Mouse (Mus musculus) kidney, embryonic 16.5 days (tissue): ENCODE results near the gene Arpc4. TPM values are rescaled to one million over a fixed set of nuclear protein-coding genes. Genes with fewer than 3 reads are reported as not detected.
A peak's percentile ranks its signal among the peaks of the same experiment; 100 is the strongest.
"Not testable (repeated sequence)": the region's sequence is repeated elsewhere in the genome, so short reads cannot be mapped to it uniquely, and the experiment has no call there.

Experiments
- ATAC-seq: fragments of 200-750 bp; cut with Nextera tagmentation; 2 replicates; pipeline ENCODE4 v1.8.0; 2017; ENCODE audit warnings: moderate TSS enrichment; ENCODE audit not compliant: low FRiP score, low TSS enrichment
- H3K27ac ChIP-seq: fragments of 300-500 bp; sonication (generic); 2 replicates; pipeline ENCODE4 v1.5.1; 2014; ENCODE audit warnings: low read length
- H3K27me3 ChIP-seq: fragments of 300-500 bp; sonication (generic); 2 replicates; pipeline ENCODE4 v1.6.1; 2014; ENCODE audit warnings: low read length, control low read depth, mixed read lengths; ENCODE audit not compliant: insufficient read depth
- H3K36me3 ChIP-seq: fragments of 300-500 bp; sonication (generic); 2 replicates; pipeline ENCODE4 v1.6.1; 2014; ENCODE audit warnings: low read length, control low read depth, mixed read lengths; ENCODE audit not compliant: insufficient read depth
- H3K4me1 ChIP-seq: fragments of 300-500 bp; sonication (generic); 2 replicates; pipeline ENCODE4 v1.6.1; 2014; ENCODE audit warnings: low read length, control low read depth, mixed read lengths; ENCODE audit not compliant: insufficient read depth
- H3K4me2 ChIP-seq: fragments of 300-500 bp; sonication (generic); replicated peaks from 2 replicates; pipeline ENCODE4 v1.6.1; 2014; ENCODE audit warnings: low read depth, low read length
- H3K4me3 ChIP-seq: fragments of 300-500 bp; sonication (generic); 2 replicates; pipeline ENCODE4 v1.5.1; 2014; ENCODE audit warnings: mild to moderate bottlenecking, low read length
- H3K9ac ChIP-seq: fragments of 300-500 bp; sonication (generic); replicated peaks from 2 replicates; pipeline ENCODE4 v1.6.1; 2014; ENCODE audit warnings: low read length
- H3K9me3 ChIP-seq: fragments of 300-500 bp; sonication (generic); 2 replicates; pipeline ENCODE4 v1.6.1; 2016; ENCODE audit warnings: low read length, control low read depth
- WGBS: fragments of 180-500 bp; shearing (Covaris S2); extraction: QIAGEN DNeasy Blood & Tissue Kit; methylation state at CpG from one replicate; pipeline ENCODE4 v1.1.7; 2014; 5-methylcytosine and 5-hydroxymethylcytosine counted together
- polyA plus RNA-seq: library from polyadenylated mRNA; unstranded; fragments of >200 nt; fragmentation: Nextera tagmentation; extraction: Ambion mirVana; gene quantifications from 2 replicates; pipeline ENCODE4 v1.2.1, GENCODE M21; 2015

Arpc4 gene
- polyA plus RNA-seq = 401 and 410 TPM in 2 replicates

GRCm38 (mm10) chr6:113377496-113378385 is at the start of gene Arpc4, which contains the start of gene Tada3:
TSS of gene Arpc4 (plus strand) at chr6:113378115.
TSS of gene Tada3 (minus strand) at chr6:113377883.
- Histone ChIP-seq H3K4me2 (peak within 1 kb of the TSS; percentile 86), H3K27ac (peak within 1 kb of the TSS; percentile 98), H3K27me3 (no peaks in the 10 kb centered on the region), H3K36me3 (peaks cover 44% of the 10 kb centered on the region), H3K9ac (peak within 1 kb of the TSS; percentile 98), H3K9me3 (no peaks in the 10 kb centered on the region), H3K4me3 (peak within 1 kb of the TSS; percentile 99), H3K4me1 (peaks cover 18% of the 10 kb centered on the region)
- peak; percentile 97 for ATAC-seq
- under 1% methylated on average over 61 of the region's 61 CpGs for WGBS

- ATAC-seq = no peak
- Histone ChIP-seq H3K4me3 (no peak overlapping the region), H3K27me3 (no peaks in the 10 kb centered on the region), H3K9me3 (no peaks in the 10 kb centered on the region), H3K4me2 (no peak overlapping the region), H3K27ac (no peak overlapping the region), H3K9ac (no peak overlapping the region), H3K36me3 (peaks cover 32% of the 10 kb centered on the region), H3K4me1 (peaks cover 26% of the 10 kb centered on the region)
- WGBS = 93% methylated on average over 1 of the region's 1 CpGs
Observed at GRCm38 (mm10) chr6:113329396-113329795, 48.5 kb upstream of the Arpc4 start.

- WGBS = 46% methylated on average over 2 of the region's 2 CpGs
- H3K36me3 ChIP-seq = peaks cover 32% of the 10 kb centered on the region
- no peak for ATAC-seq
Observed at GRCm38 (mm10) chr6:113330547-113330946, 47.4 kb upstream of the Arpc4 start.

GRCm38 (mm10) chr6:113331721-113332120 is 46.2 kb upstream of the Arpc4 start:
- Histone ChIP-seq H3K9ac (no peak overlapping the region), H3K27ac (no peak overlapping the region), H3K4me1 (peaks cover 21% of the 10 kb centered on the region), H3K4me2 (no peak overlapping the region), H3K36me3 (peaks cover 39% of the 10 kb centered on the region), H3K4me3 (no peak overlapping the region), H3K9me3 (no peaks in the 10 kb centered on the region), H3K27me3 (no peaks in the 10 kb centered on the region)
- WGBS = 89% methylated on average over 11 of the region's 11 CpGs
- no peak for ATAC-seq

More at GRCm38 (mm10) chr6:113330547-113330946, 47.4 kb upstream of the Arpc4 start:
- Histone ChIP-seq H3K4me3 (no peak overlapping the region), H3K4me1 (peaks cover 27% of the 10 kb centered on the region), H3K9me3 (no peaks in the 10 kb centered on the region), H3K9ac (no peak overlapping the region), H3K27me3 (no peaks in the 10 kb centered on the region), H3K27ac (no peak overlapping the region), H3K4me2 (no peak overlapping the region)

- 71% methylated on average over 6 of the region's 6 CpGs for WGBS
- peak; percentile 10; the same call in 1 of the 2 replicates for ATAC-seq
Observed at GRCm38 (mm10) chr6:113332734-113333133, 45.2 kb upstream of the Arpc4 start.

GRCm38 (mm10) chr6:113333137-113333950 is 44.6 kb upstream of the Arpc4 start:
- Histone ChIP-seq H3K4me1 (peaks cover 17% of the 10 kb centered on the region), H3K36me3 (peaks cover 47% of the 10 kb centered on the region), H3K9me3 (no peaks in the 10 kb centered on the region), H3K27ac (peak overlapping the region; percentile 85), H3K9ac (no peak overlapping the region; the same call in 1 of the 2 replicates), H3K4me3 (no peak overlapping the region), H3K4me2 (no peak overlapping the region), H3K27me3 (no peaks in the 10 kb centered on the region)
- peak; percentile 79 for ATAC-seq
- WGBS = 51% methylated on average over 14 of the region's 14 CpGs

More at GRCm38 (mm10) chr6:113332734-113333133, 45.2 kb upstream of the Arpc4 start:
- peak overlapping the region; percentile 70 for H3K27ac ChIP-seq
- H3K9me3 ChIP-seq, H3K27me3 ChIP-seq, H3K4me2 ChIP-seq, H3K9ac ChIP-seq, H3K4me3 ChIP-seq: not testable (repeated sequence)
- H3K36me3 ChIP-seq = peaks cover 42% of the 10 kb centered on the region
- peaks cover 21% of the 10 kb centered on the region for H3K4me1 ChIP-seq

GRCm38 (mm10) chr6:113334216-113334615 is 43.7 kb upstream of the Arpc4 start:
- Histone ChIP-seq H3K36me3 (peaks cover 50% of the 10 kb centered on the region), H3K9me3 (no peaks in the 10 kb centered on the region), H3K4me2 (no peak overlapping the region), H3K27me3 (no peaks in the 10 kb centered on the region), H3K9ac (no peak overlapping the region), H3K27ac (no peak overlapping the region), H3K4me3 (no peak overlapping the region), H3K4me1 (peaks cover 17% of the 10 kb centered on the region)
- WGBS = 62% methylated on average over 6 of the region's 6 CpGs
- ATAC-seq = no peak

GRCm38 (mm10) chr6:113336852-113337620 is 40.9 kb upstream of the Arpc4 start:
- WGBS = 63% methylated on average over 8 of the region's 8 CpGs
- Histone ChIP-seq H3K9ac (no peak overlapping the region), H3K36me3 (peaks cover 58% of the 10 kb centered on the region), H3K4me1 (peaks cover 28% of the 10 kb centered on the region), H3K27ac (no peak overlapping the region), H3K9me3 (no peaks in the 10 kb centered on the region), H3K4me2 (no peak overlapping the region), H3K27me3 (no peaks in the 10 kb centered on the region), H3K4me3 (no peak overlapping the region)
- ATAC-seq = no peak

GRCm38 (mm10) chr6:113341574-113341973 is 36.3 kb upstream of the Arpc4 start:
- H3K4me1 ChIP-seq = peaks cover 37% of the 10 kb centered on the region
- H3K36me3 ChIP-seq = peaks cover 36% of the 10 kb centered on the region
- 0 out of 2 replicates have a peak overlapping the region, but pooled peaks have one; percentile 35 for H3K9ac ChIP-seq
- 0 out of 2 replicates have a peak overlapping the region, but pooled peaks have one; percentile 10 for H3K4me3 ChIP-seq
- peak overlapping the region; percentile 78; the same call in 1 of the 2 replicates for H3K27ac ChIP-seq
- ATAC-seq = no peak
- H3K27me3 ChIP-seq = no peaks in the 10 kb centered on the region
- H3K9me3 ChIP-seq = no peaks in the 10 kb centered on the region
- peak overlapping the region; percentile 88 for H3K4me2 ChIP-seq
- WGBS = 49% methylated on average over 6 of the region's 6 CpGs
